Mouse (Mus musculus): ENCODE results near the gene Mapkapk5.

DNA sequence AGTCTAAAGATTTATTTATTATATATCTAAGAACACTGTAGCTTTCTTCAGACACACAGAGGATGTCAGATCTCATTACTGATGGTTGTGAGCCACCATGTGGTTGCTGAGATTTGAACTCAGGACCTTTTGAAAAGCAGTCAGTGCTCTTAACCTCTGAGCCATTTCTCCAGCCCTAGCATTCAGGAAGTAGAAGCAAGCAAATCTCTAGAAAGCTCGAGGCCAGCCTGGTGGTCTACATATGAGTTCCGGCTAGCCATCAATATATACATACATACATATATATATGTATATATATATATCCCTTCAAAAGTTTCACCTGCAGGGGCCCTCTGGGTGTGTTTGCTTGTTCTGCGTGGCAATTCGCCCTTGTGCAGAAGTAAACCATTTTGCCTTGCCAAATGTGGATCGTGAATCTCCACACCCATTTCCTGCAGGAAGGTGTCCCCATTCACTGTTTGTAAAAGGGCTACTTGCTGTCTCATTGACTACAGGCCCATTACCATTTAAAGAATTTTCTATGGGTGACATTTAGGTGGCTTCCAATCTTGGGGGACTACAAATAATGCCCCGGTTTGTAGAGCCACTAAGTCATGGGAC is 49.1 kb upstream of the Mapkapk5 start:
- TF ChIP-seq POLR2A (IDR thresholded peaks at IDR 0.05; ENCODE audit: borderline replicate concordance, extremely low read depth, low read depth, low read length) (no peak), CTCF (IDR thresholded peaks at IDR 0.05; ENCODE audit: insufficient read depth, low read length) (no peak)

Measured in lung, adult 2 months (tissue).